Mouse (Mus musculus): ENCODE data around the gene Cd19.
A peak's percentile ranks its signal among the peaks of the same experiment; 100 is the strongest.

Cd19 gene

GRCm38 (mm10) chr7:126377278-126378158, 37.2 kb downstream of the Cd19 start, which contains the start of gene Spns1:
Spns1 (minus strand) TSS chr7:126377450.
- DNase-seq (ENCODE audit: low spot score), result peak; percentile 94

GRCm38 (mm10) chr7:126376903-126377277, 37.8 kb downstream of the Cd19 start:
- DNase-seq (ENCODE audit: low spot score), result no peak

- no peak for DNase-seq (ENCODE audit: low spot score)
These were observed 39.7 kb downstream of the Cd19 start for GRCm38 (mm10) chr7:126375012-126375411.

- no peak for DNase-seq (ENCODE audit: low spot score)
These were observed 40.2 kb downstream of the Cd19 start for GRCm38 (mm10) chr7:126374526-126374925.

- DNase-seq (ENCODE audit: low spot score), result no peak
These were observed 41.7 kb downstream of the Cd19 start for GRCm38 (mm10) chr7:126373007-126373406.

GRCm38 (mm10) chr7:126369393-126369792, 45.3 kb downstream of the Cd19 start, which contains the start of gene Lat:
Lat (minus strand) TSS chr7:126369570.
- peak; percentile 92 for DNase-seq (ENCODE audit: low spot score)

- no peak for DNase-seq (ENCODE audit: low spot score)
These were observed 46.3 kb downstream of the Cd19 start for GRCm38 (mm10) chr7:126368367-126368766.

- DNase-seq (ENCODE audit: low spot score), result peak; percentile 65
These were observed 47.1 kb downstream of the Cd19 start for GRCm38 (mm10) chr7:126367636-126368035.

GRCm38 (mm10) chr7:126363038-126363437, 51.7 kb downstream of the Cd19 start:
- DNase-seq (ENCODE audit: low spot score), result no peak

- DNase-seq (ENCODE audit: low spot score), result no peak
These were observed 55.6 kb downstream of the Cd19 start for GRCm38 (mm10) chr7:126359049-126359448.

All from T-cell, adult 2 months (primary cell).